Mouse (Mus musculus) embryonic facial prominence, embryonic 14.5 days (tissue): ENCODE measurements around the gene Fxyd6. TPM values are rescaled to one million over a fixed set of nuclear protein-coding genes. Genes with fewer than 3 reads are reported as not detected.
A peak's percentile ranks its signal among the peaks of the same experiment; 100 is the strongest.

ENCODE experiments used
- ATAC-seq: fragments of 200-750 bp; cut with Nextera tagmentation; 2 replicates; pipeline ENCODE4 v1.8.0; 2017; ENCODE audit warnings: low read depth, moderate number of reproducible peaks, moderate TSS enrichment
- DNase-seq: peaks from one replicate; pipeline ENCODE4 v3.0.0-alpha.2; 2015; ENCODE audit warnings: low spot score
- H3K27ac ChIP-seq: fragments of 300-500 bp; sonication (generic); replicated peaks from 2 replicates; pipeline ENCODE4 v1.5.1; 2014; ENCODE audit warnings: low read depth, mild to moderate bottlenecking, low read length, moderate library complexity
- H3K27me3 ChIP-seq: fragments of 300-500 bp; sonication (generic); replicated peaks from 2 replicates; pipeline ENCODE4 v1.6.1; 2014; ENCODE audit warnings: low read length; ENCODE audit not compliant: control insufficient read depth, insufficient read depth
- H3K36me3 ChIP-seq: fragments of 300-500 bp; sonication (generic); 2 replicates; pipeline ENCODE4 v1.6.1; 2014; ENCODE audit warnings: low read length, mixed read lengths; ENCODE audit not compliant: control insufficient read depth, insufficient read depth
- H3K4me1 ChIP-seq: fragments of 300-500 bp; sonication (generic); 2 replicates; pipeline ENCODE4 v1.6.1; 2014; ENCODE audit warnings: antibody characterized with exemption, low read length; ENCODE audit not compliant: control insufficient read depth, insufficient read depth
- H3K4me2 ChIP-seq: fragments of 300-500 bp; sonication (generic); 2 replicates; pipeline ENCODE4 v1.6.1; 2014; ENCODE audit warnings: low read depth, mild to moderate bottlenecking, low read length, moderate library complexity, mixed read lengths
- H3K4me3 ChIP-seq: fragments of 300-500 bp; sonication (generic); 2 replicates; pipeline ENCODE4 v1.5.1; 2014; ENCODE audit warnings: low read depth, mild to moderate bottlenecking, low read length
- H3K9ac ChIP-seq: fragments of 300-500 bp; sonication (generic); 2 replicates; pipeline ENCODE4 v1.6.1; 2014; ENCODE audit warnings: low read depth, mild to moderate bottlenecking, low read length, moderate library complexity, mixed read lengths
- H3K9me3 ChIP-seq: fragments of 300-500 bp; sonication (generic); 2 replicates; pipeline ENCODE4 v1.6.1; 2016; ENCODE audit warnings: low read length; ENCODE audit not compliant: control insufficient read depth
- WGBS: fragments of 180-500 bp; shearing (Covaris S2); extraction: QIAGEN DNeasy Blood & Tissue Kit; methylation state at CpG from one replicate; pipeline ENCODE4 v1.1.7; 2014; 5-methylcytosine and 5-hydroxymethylcytosine counted together
- polyA plus RNA-seq: library from polyadenylated mRNA; unstranded; fragments of >200 nt; fragmentation: Nextera tagmentation; extraction: Ambion mirVana; gene quantifications from 2 replicates; pipeline ENCODE4 v1.2.1, GENCODE M21; 2014

Gene Fxyd6
- polyA plus RNA-seq, 1 experiment from 2014 or later, result 56.9 TPM

DNA sequence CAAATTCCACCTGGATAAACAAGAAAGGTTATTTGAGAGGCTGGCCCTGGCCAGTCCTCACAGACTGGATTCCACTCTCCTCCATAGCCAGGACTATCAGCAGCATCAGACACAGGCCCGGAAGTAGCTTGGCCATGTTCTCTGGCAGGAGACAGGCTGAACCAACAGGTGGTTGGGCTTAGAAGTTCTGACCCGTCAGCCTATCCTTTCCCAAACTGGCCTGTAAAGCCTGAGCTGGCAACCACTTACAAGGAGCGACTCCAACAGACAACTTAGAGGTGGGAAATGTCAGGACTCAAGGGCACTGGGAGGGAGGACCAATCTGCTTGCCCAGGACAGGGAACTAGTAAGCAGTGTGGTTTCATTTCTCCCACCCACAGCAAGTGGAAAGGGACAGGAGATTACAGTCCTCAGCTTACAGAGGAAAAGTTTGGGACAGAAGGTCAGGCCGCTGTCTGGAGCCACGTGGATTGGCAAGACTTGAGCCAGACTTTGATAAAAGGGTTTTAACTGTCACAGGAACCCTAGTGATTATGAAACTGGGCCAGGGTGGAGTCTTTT is 1.6 kb upstream of the Fxyd6 start:
- 55% methylated on average over 5 of the region's 5 CpGs for WGBS

DNA sequence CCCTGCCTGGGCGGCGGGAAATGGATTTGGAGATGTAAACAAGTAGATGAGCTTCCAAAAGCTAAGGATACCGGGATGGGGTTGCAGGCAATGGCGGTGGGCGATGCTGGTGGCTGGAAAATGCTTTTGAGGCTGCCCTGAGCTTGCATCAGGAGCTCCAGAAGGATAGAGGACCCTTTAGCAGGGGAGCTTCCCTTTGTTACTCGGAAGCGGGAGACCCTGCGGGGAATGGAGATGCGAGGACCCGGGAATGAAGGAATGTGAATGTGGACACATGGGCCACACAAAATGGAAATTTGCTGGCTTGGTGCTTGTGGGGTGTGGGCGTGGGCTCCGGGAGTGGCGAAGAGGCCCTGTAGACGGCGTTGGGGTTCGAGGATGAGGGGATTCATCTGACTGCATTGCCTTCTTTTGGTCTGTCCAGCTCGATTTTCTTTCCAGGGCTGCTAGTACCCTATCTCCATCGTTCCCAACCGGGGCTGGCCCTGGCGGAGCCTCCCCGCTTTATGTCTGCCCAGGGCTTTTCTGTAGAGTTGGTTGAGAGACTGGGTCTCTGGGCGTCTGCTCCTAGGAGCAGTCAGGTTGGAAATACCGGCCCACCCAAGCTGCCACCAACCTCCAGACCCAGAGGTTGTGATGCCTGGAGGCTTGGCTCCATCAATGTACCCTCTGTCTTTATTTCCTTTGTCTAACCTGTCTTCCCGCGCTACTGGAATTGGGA is 791 bp downstream of the Fxyd6 start:
- Histone ChIP-seq H3K4me3 (peak overlapping the region; percentile 66), H3K9me3 (no peaks in the 10 kb centered on the region), H3K4me2 (peak overlapping the region; percentile 90), H3K36me3 (no peaks in the 10 kb centered on the region), H3K4me1 (peaks cover 7% of the 10 kb centered on the region; the same call in 1 of the 2 replicates), H3K27ac (peak overlapping the region; percentile 52; the same call in 1 of the 2 replicates), H3K27me3 (no peaks in the 10 kb centered on the region), H3K9ac (peak overlapping the region; percentile 74)
- ATAC-seq (0 out of 2 replicates have a peak, but pooled peaks have one; percentile 27), DNase-seq (no peak)
- WGBS, result 2% methylated on average over 25 of the region's 25 CpGs

More for the DNA sequence above, 1.6 kb upstream of the Fxyd6 start:
- Histone ChIP-seq H3K9ac (no peak overlapping the region), H3K9me3 (no peaks in the 10 kb centered on the region), H3K27ac (no peak overlapping the region), H3K27me3 (no peaks in the 10 kb centered on the region), H3K4me1 (peaks cover 7% of the 10 kb centered on the region; the same call in 1 of the 2 replicates), H3K36me3 (no peaks in the 10 kb centered on the region), H3K4me2 (no peak overlapping the region), H3K4me3 (no peak overlapping the region)
- DNase-seq (no peak), ATAC-seq (no peak)

- Histone ChIP-seq H3K9me3 (no peaks in the 10 kb centered on the region), H3K9ac (peak overlapping the region; percentile 74), H3K36me3 (no peaks in the 10 kb centered on the region), H3K4me3 (peak overlapping the region; percentile 66), H3K27ac (no peak overlapping the region), H3K4me1 (peaks cover 7% of the 10 kb centered on the region; the same call in 1 of the 2 replicates), H3K4me2 (peak overlapping the region; percentile 90), H3K27me3 (no peaks in the 10 kb centered on the region)
- ATAC-seq (no peak), DNase-seq (no peak)
- 23% methylated on average over 2 of the region's 2 CpGs for WGBS
Observed at GRCm38 (mm10) chr9:45371337-45371707, 1.3 kb downstream of the Fxyd6 start.

- Histone ChIP-seq H3K27me3 (no peaks in the 10 kb centered on the region), H3K9me3 (no peaks in the 10 kb centered on the region), H3K9ac (no peak overlapping the region), H3K36me3 (no peaks in the 10 kb centered on the region), H3K27ac (no peak overlapping the region), H3K4me3 (no peak overlapping the region), H3K4me2 (no peak overlapping the region), H3K4me1 (peaks cover 7% of the 10 kb centered on the region; the same call in 1 of the 2 replicates)
- DNase-seq (no peak), ATAC-seq (no peak)
- 45% methylated on average over 3 of the region's 3 CpGs for WGBS
Observed at GRCm38 (mm10) chr9:45373896-45374295, 3.9 kb downstream of the Fxyd6 start.

GRCm38 (mm10) chr9:45374988-45375502 is 5.1 kb downstream of the Fxyd6 start:
- H3K27me3 ChIP-seq, result no peaks in the 10 kb centered on the region
- no peak overlapping the region for H3K4me3 ChIP-seq
- no peak overlapping the region for H3K4me2 ChIP-seq
- H3K27ac ChIP-seq, result no peak overlapping the region
- DNase-seq (no peak), ATAC-seq (no peak)
- no peaks in the 10 kb centered on the region for H3K9me3 ChIP-seq
- H3K36me3 ChIP-seq, result no peaks in the 10 kb centered on the region
- peaks cover 7% of the 10 kb centered on the region; the same call in 1 of the 2 replicates for H3K4me1 ChIP-seq
- H3K9ac ChIP-seq, result no peak overlapping the region
- 79% methylated on average over 6 of the region's 6 CpGs for WGBS

DNA sequence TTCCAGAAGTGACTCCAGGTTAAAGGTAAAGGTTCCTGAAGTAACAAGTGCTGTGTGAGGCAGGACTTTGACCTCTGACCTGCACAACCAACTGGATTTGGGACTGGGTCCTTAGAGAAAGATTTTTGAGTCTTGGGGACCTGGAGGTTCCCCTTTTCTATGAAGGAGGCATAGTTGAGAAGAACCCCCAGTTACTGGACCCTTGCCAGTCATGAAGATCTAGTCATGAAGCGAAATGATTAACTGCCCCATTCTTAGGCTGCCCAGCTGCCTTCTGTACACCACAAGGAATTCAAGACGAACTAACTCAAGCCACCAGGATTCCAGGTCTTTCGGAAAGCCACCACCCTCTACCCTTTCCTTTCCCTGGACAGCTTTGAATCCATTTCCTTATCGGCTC is 6.4 kb downstream of the Fxyd6 start:
- no peak overlapping the region for H3K27ac ChIP-seq
- ATAC-seq, result no peak
- H3K4me3 ChIP-seq, result no peak overlapping the region
- DNase-seq, result no peak
- H3K27me3 ChIP-seq, result no peaks in the 10 kb centered on the region
- no peaks in the 10 kb centered on the region for H3K36me3 ChIP-seq
- H3K9ac ChIP-seq, result no peak overlapping the region
- H3K9me3 ChIP-seq, result no peaks in the 10 kb centered on the region
- WGBS, result 72% methylated on average over 4 of the region's 4 CpGs
- 0 out of 2 replicates have a peak, but pooled peaks cover under 1% of the 10 kb centered on the region for H3K4me1 ChIP-seq
- H3K4me2 ChIP-seq, result no peak overlapping the region

DNA sequence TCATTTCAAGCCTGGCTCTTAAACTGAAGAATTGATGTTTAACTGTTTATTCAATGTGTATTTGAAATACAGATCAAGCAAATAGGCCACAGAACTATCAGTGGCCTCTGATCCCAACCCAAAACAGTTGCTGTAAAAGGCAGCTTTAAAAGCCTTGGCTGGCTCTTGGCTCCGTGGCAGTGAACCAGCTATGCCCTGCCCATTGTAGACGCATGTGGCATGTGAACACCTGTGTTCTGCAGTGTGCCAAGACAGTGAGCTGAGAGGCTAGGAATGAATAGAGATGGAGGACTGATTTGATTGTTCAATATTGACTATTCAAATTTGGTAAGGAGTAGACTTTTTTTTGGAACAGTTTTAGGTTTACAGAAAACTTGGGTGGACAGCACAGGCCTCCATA is 6.9 kb downstream of the Fxyd6 start:
- Histone ChIP-seq H3K4me2 (no peak overlapping the region), H3K27me3 (no peaks in the 10 kb centered on the region), H3K9ac (no peak overlapping the region), H3K4me1 (no peaks in the 10 kb centered on the region), H3K9me3 (no peaks in the 10 kb centered on the region), H3K4me3 (no peak overlapping the region), H3K36me3 (no peaks in the 10 kb centered on the region), H3K27ac (no peak overlapping the region)
- ATAC-seq (no peak), DNase-seq (no peak)
- WGBS, result 84% methylated on average over 2 of the region's 2 CpGs

DNA sequence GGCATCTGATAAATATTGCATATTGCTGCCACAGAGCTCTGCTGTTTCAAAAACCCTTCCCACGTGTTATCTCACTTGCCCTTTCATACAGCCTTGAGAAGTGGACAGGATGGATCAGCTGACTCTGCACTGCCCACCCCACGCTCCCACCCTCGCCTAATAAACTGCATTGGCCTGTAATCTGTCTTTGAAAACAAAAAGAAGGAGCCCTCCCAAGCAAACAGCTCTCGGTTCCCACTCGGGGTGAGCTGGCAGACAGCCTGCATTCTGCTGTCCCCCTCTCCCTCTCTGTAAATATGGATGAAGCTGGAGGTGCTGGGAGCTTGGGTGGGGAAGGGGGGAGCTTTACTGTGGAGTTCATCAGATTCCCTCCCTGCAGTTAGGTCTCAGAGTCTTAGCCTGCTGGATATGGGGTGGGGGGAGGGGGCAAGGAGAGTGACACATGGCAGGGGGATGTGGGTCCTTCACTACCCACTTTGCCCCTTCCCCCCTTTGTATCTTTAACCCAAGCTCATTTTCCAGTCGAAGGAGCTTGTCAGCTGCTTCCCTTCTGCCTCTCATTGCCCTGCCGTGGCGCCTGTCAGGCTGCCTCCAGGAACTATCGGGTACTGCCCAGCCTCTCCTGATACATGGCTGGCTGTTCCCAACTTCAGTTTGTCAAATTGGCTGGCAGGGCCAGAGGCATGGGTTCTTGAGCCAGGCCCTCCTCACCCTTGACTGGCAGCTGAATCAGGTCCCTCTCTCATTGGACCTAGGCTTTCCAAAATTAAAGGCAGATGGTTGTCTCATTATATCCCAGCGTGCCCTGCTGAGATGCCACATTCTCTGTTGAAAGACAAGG is 10.6 kb downstream of the Fxyd6 start:
- DNase-seq (peak; percentile 19), ATAC-seq (no peak)
- no peak overlapping the region for H3K9ac ChIP-seq
- H3K4me1 ChIP-seq, result no peaks in the 10 kb centered on the region
- H3K4me2 ChIP-seq, result no peak overlapping the region
- H3K4me3 ChIP-seq, result no peak overlapping the region
- no peak overlapping the region for H3K27ac ChIP-seq
- 52% methylated on average over 10 of the region's 10 CpGs for WGBS
- H3K36me3 ChIP-seq, result no peaks in the 10 kb centered on the region
- no peaks in the 10 kb centered on the region for H3K27me3 ChIP-seq
- H3K9me3 ChIP-seq, result no peaks in the 10 kb centered on the region
